Mouse (Mus musculus) left cerebral cortex, postnatal 36 days (tissue): ENCODE measurements around the gene Psmb1. TPM values are rescaled to one million over a fixed set of nuclear protein-coding genes. Genes with fewer than 3 reads are reported as not detected.
A peak's percentile ranks its signal among the peaks of the same experiment; 100 is the strongest.
"Not testable (repeated sequence)": the region's sequence is repeated elsewhere in the genome, so short reads cannot be mapped to it uniquely, and the experiment has no call there.

Experiments used
- DNase-seq, 2 experiments: peaks; one replicate each; pipeline ENCODE4 v3.0.0; 2021 to 2022; ENCODE audit warnings: low spot score in 2 of 2, mixed read lengths in 1 of 2
- intact Hi-C: fragments of 180-260 bp; cut with DNase I; formaldehyde crosslinking; loops from one replicate; pipeline ENCODE4 v1.15.1; 2025
- total RNA-seq, 2 experiments: library from RNA; stranded (reverse); gene quantifications; 2 replicates each; pipeline ENCODE4 v1.2.3; 2021

The Psmb1 gene
- total RNA-seq, 2 experiments from 2014 or later = 122 to 128 TPM

- no peak for DNase-seq
- intact Hi-C loops = no loop called here
These were observed 26.9 kb downstream of the Psmb1 start for GRCm38 (mm10) chr17:15472671-15473070.

GRCm38 (mm10) chr17:15467669-15468068, 31.9 kb downstream of the Psmb1 start:
- peak; percentile 41 to 56 for DNase-seq
- intact Hi-C loops = loop anchor here (1.0 to 5.0 kb wide), 2 partner anchors 70 to 402 kb away; partner anchors contain the start of gene Fam120b

GRCm38 (mm10) chr17:15461921-15462495, 37.5 kb downstream of the Psmb1 start:
- intact Hi-C loops = no loop called here
- peak in 1 of 2 experiments; percentile 10 for DNase-seq

GRCm38 (mm10) chr17:15459761-15460160, 39.8 kb downstream of the Psmb1 start:
- DNase-seq = no peak
- intact Hi-C loops = no loop called here

GRCm38 (mm10) chr17:15456595-15456994, 43.0 kb downstream of the Psmb1 start:
- DNase-seq = no peak
- intact Hi-C loops = no loop called here

- no peak for DNase-seq
- intact Hi-C loops = no loop called here
These were observed 44.3 kb downstream of the Psmb1 start for GRCm38 (mm10) chr17:15455203-15455602.

GRCm38 (mm10) chr17:15449606-15450005, 49.9 kb downstream of the Psmb1 start:
- no peak for DNase-seq
- intact Hi-C loops = no loop called here

GRCm38 (mm10) chr17:15449144-15449543, 50.4 kb downstream of the Psmb1 start:
- intact Hi-C loops, DNase-seq: not testable (repeated sequence)

- DNase-seq = no peak
- intact Hi-C loops = no loop called here
These were observed 51.7 kb downstream of the Psmb1 start for GRCm38 (mm10) chr17:15447831-15448230.

- intact Hi-C loops = no loop called here
- DNase-seq = no peak
These were observed 54.1 kb downstream of the Psmb1 start for GRCm38 (mm10) chr17:15445421-15445820.

- intact Hi-C loops = no loop called here
These were observed 59.0 kb downstream of the Psmb1 start for GRCm38 (mm10) chr17:15440463-15441121.

GRCm38 (mm10) chr17:15440067-15440462, 59.5 kb downstream of the Psmb1 start:
- DNase-seq = no peak
- intact Hi-C loops = no loop called here

More at GRCm38 (mm10) chr17:15440463-15441121, 59.0 kb downstream of the Psmb1 start:
- peak; percentile 10 to 17 for DNase-seq

GRCm38 (mm10) chr17:15434748-15435147, 64.8 kb downstream of the Psmb1 start:
- intact Hi-C loops = no loop called here
- DNase-seq = no peak

GRCm38 (mm10) chr17:15432036-15432435, 67.5 kb downstream of the Psmb1 start:
- intact Hi-C loops = no loop called here
- no peak for DNase-seq

GRCm38 (mm10) chr17:15431551-15431950, 68.0 kb downstream of the Psmb1 start:
- DNase-seq = no peak
- intact Hi-C loops = no loop called here

- intact Hi-C loops = no loop called here
- no peak for DNase-seq
These were observed 68.5 kb downstream of the Psmb1 start for GRCm38 (mm10) chr17:15431021-15431514.

GRCm38 (mm10) chr17:15429937-15430336, 69.6 kb downstream of the Psmb1 start:
- intact Hi-C loops = no loop called here

GRCm38 (mm10) chr17:15429451-15429850, 70.1 kb downstream of the Psmb1 start:
- no peak for DNase-seq
- intact Hi-C loops = no loop called here

More at GRCm38 (mm10) chr17:15429937-15430336, 69.6 kb downstream of the Psmb1 start:
- DNase-seq = no peak

GRCm38 (mm10) chr17:15425931-15426330, 73.6 kb downstream of the Psmb1 start:
- intact Hi-C loops = no loop called here
- no peak for DNase-seq
